Mouse (Mus musculus) testis, adult 2 months (tissue): Measurements from ENCODE around the gene Lcmt1.

Experiments
- CTCF ChIP-seq: fragments of 200-500 bp; IDR thresholded peaks from 2 replicates; pipeline ENCODE4 v1.5.1; 2012; ENCODE audit warnings: low read depth, mild to moderate bottlenecking, inconsistent platforms, low read length, moderate library complexity; ENCODE audit not compliant: control insufficient read depth, insufficient read depth, insufficient replicate concordance
- POLR2A ChIP-seq: fragments of 200-500 bp; IDR thresholded peaks from 2 replicates; pipeline ENCODE4 v1.6.1; 2012; ENCODE audit warnings: low read depth, mild to moderate bottlenecking, inconsistent platforms, low read length, moderate library complexity; ENCODE audit not compliant: control insufficient read depth

DNA sequence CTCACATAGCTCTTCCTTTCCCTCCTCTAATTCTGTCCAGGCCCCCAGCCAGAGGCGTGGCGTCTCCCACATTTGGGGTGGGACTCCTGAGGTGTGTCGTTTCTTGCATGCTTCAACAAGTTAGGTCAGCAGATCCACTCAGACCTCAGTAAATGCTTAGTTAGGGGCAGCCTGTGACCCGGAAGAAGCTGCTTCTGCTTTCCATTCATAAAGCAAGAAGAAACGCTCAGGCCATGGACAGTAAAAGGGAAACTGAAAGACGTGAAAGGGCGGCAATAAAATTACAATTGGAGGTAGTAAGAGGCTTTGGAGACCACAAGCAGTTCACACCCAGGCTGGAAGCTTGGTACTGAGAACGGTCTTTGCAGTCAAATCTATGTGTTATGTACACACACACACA, 27.8 kb downstream of the Lcmt1 start:
- TF ChIP-seq POLR2A: no peak
- TF ChIP-seq CTCF: no peak
